Mouse (Mus musculus) MEL (cell line): ENCODE results near the gene Nup37. TPM values are rescaled to one million over a fixed set of nuclear protein-coding genes. Genes with fewer than 3 reads are reported as not detected.

ENCODE experiments used
- DNase-seq: peaks from one replicate; pipeline ENCODE4 v3.0.0; 2011; ENCODE audit warnings: low read depth, low spot score
- H3K27ac ChIP-seq: 2 replicates; pipeline ENCODE4 v1.5.1; 2012; ENCODE audit warnings: low read depth, mild to moderate bottlenecking, control low read depth, low read length, moderate library complexity; ENCODE audit not compliant: control insufficient read depth
- H3K27me3 ChIP-seq, 2 experiments: fragments of 150-350 bp in 1 of 2; sonication (generic) in 1 of 2; 2 replicates each; pipeline ENCODE4 v1.6.1; 2012; ENCODE audit warnings: low read length in 2 of 2, mild to moderate bottlenecking in 2 of 2, improper control_type of control experiment in 1 of 2, moderate library complexity in 1 of 2; ENCODE audit not compliant: insufficient read depth in 2 of 2, control insufficient read depth in 1 of 2
- H3K36me3 ChIP-seq, 2 experiments: 2 replicates each; pipeline ENCODE4 v1.6.1; 2012 to 2014; ENCODE audit warnings: low read length in 2 of 2, improper control_type of control experiment in 1 of 2, inconsistent platforms in 1 of 2, mild to moderate bottlenecking in 1 of 2; ENCODE audit not compliant: insufficient read depth in 2 of 2, control insufficient read depth in 1 of 2
- H3K4me1 ChIP-seq, 2 experiments: fragments of 150-350 bp in 1 of 2; sonication (generic) in 1 of 2; 2 replicates each; pipeline ENCODE4 v1.6.1; 2012; ENCODE audit warnings: low read length in 2 of 2, improper control_type of control experiment in 1 of 2, mild to moderate bottlenecking in 1 of 2; ENCODE audit not compliant: insufficient read depth in 2 of 2, control insufficient read depth in 1 of 2
- H3K4me3 ChIP-seq, 2 experiments: fragments of 150-350 bp in 1 of 2; sonication (generic) in 1 of 2; 2 replicates each; pipeline ENCODE4 v1.5.1; 2012; ENCODE audit warnings: low read depth in 2 of 2, low read length in 2 of 2, mild to moderate bottlenecking in 2 of 2, moderate library complexity in 2 of 2, control low read depth in 1 of 2, improper control_type of control experiment in 1 of 2; ENCODE audit not compliant: control insufficient read depth in 1 of 2, insufficient read depth in 1 of 2
- H3K79me2 ChIP-seq: 2 replicates; pipeline ENCODE4 v1.6.1; 2012; ENCODE audit warnings: mild to moderate bottlenecking, low read length, moderate library complexity; ENCODE audit not compliant: control insufficient read depth, poor library complexity, insufficient read depth
- H3K9ac ChIP-seq: 2 replicates; pipeline ENCODE4 v1.6.1; 2012; ENCODE audit warnings: low read depth, mild to moderate bottlenecking, control low read depth, low read length, moderate library complexity; ENCODE audit not compliant: control insufficient read depth, poor library complexity, severe bottlenecking
- H3K9me3 ChIP-seq: fragments of 150-350 bp; sonication (generic); replicated peaks from 2 replicates; pipeline ENCODE4 v1.6.1; 2012; ENCODE audit warnings: mild to moderate bottlenecking, low read length, improper control_type of control experiment, moderate library complexity; ENCODE audit not compliant: insufficient read depth
- BHLHE40 ChIP-seq: IDR thresholded peaks from 2 replicates; pipeline ENCODE4 v1.6.1; 2012; ENCODE audit warnings: low read depth, mild to moderate bottlenecking, inconsistent platforms, low read length, improper control_type of control experiment, borderline replicate concordance
- CHD2 ChIP-seq: IDR thresholded peaks from 2 replicates; pipeline ENCODE4 v1.6.1; 2011; ENCODE audit warnings: low read length, improper control_type of control experiment
- CTCF ChIP-seq, 3 experiments: IDR thresholded peaks in 2 of 3; conservative IDR thresholded peaks in 1 of 3; 2 replicates each; pipeline ENCODE4 v1.5.1; 2011 to 2012; ENCODE audit warnings: low read length in 3 of 3, low read depth in 2 of 3, mild to moderate bottlenecking in 2 of 3, improper control_type of control experiment in 1 of 3, inconsistent platforms in 1 of 3, mixed read lengths in 1 of 3, moderate library complexity in 1 of 3; ENCODE audit not compliant: control insufficient read depth in 1 of 3, insufficient read depth in 1 of 3, poor library complexity in 1 of 3, severe bottlenecking in 1 of 3
- HCFC1 ChIP-seq: IDR thresholded peaks from 2 replicates; pipeline ENCODE4 v1.6.1; 2012; ENCODE audit warnings: low read depth, mild to moderate bottlenecking, inconsistent platforms, low read length, improper control_type of control experiment, moderate library complexity
- MAFK ChIP-seq: IDR thresholded peaks from 2 replicates; pipeline ENCODE4 v1.6.1; 2011; ENCODE audit warnings: low read depth, mild to moderate bottlenecking, low read length, improper control_type of control experiment, borderline replicate concordance
- MXI1 ChIP-seq: IDR thresholded peaks from 2 replicates; pipeline ENCODE4 v1.6.1; 2011; ENCODE audit warnings: mild to moderate bottlenecking, low read depth, low read length, improper control_type of control experiment
- SIN3A ChIP-seq: IDR thresholded peaks from 2 replicates; pipeline ENCODE4 v1.6.1; 2012; ENCODE audit warnings: low read length, improper control_type of control experiment, inconsistent platforms
- UBTF ChIP-seq: IDR thresholded peaks from 2 replicates; pipeline ENCODE4 v1.6.1; 2012; ENCODE audit warnings: low read depth, mild to moderate bottlenecking, inconsistent platforms, low read length, improper control_type of control experiment, moderate library complexity, borderline replicate concordance; ENCODE audit not compliant: insufficient read depth
- ZMIZ1 ChIP-seq: IDR thresholded peaks from 2 replicates; pipeline ENCODE4 v1.6.1; 2012; ENCODE audit warnings: low read depth, mild to moderate bottlenecking, inconsistent platforms, low read length, improper control_type of control experiment, moderate library complexity
- polyA plus RNA-seq, 2 experiments: library from polyadenylated mRNA; stranded (reverse) in 1 of 2; unstranded in 1 of 2; fragments of >175 nt in 1 of 2; fragments of >200 nt in 1 of 2; gene quantifications; 2 replicates each; pipeline versions ENCODE4 v1.2.1 to v1.2.4; 2012; ENCODE audit warnings: low replicate concordance in 2 of 2, low read depth in 1 of 2; ENCODE audit not compliant: insufficient read length in 2 of 2, insufficient read depth in 1 of 2, missing spikeins in 1 of 2
- total RNA-seq: library from RNA; depleted of rRNA; stranded (reverse); fragments of 300-350 nt; gene quantifications from 2 replicates; pipeline ENCODE4 v1.2.3, GENCODE M21; 2012; rRNA removed

The Nup37 gene
- total and polyA plus RNA-seq, 3 experiments = 85.4 to 193 (median 118) TPM

DNA sequence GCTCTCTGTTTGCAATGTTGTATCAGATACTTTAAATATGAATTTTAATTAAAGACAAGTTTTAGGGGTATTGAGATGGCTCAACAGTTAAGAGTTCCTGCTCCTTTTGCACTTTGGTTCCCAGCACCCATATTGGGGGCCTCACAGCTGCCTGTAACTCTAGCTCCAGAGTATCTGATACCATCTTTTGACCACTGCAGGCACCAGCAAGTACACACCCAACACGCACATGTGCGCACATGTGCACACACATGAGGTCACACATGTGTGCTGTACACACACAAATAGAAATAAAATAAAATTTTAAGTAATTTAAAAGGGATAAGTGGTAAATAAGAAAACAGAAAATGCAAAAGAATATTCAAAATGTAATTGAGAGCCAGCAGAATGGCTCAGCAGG, 81.2 kb downstream of the Nup37 start:
- TF ChIP-seq BHLHE40 = no peak
- no peak for TF ChIP-seq MXI1
- TF ChIP-seq HCFC1 = no peak
- TF ChIP-seq UBTF = no peak
- TF ChIP-seq CTCF (IDR thresholded peaks at IDR 0.05 in 2 of 3, conservative IDR thresholded peaks at IDR 0.05 in 1 of 3; ENCODE audit: control insufficient read depth in 1 of 3, insufficient read depth in 1 of 3, low read depth in 2 of 3, low read length in 3 of 3, poor library complexity in 1 of 3, severe bottlenecking in 1 of 3) = no peak
- TF ChIP-seq ZMIZ1 = no peak
- no peak for TF ChIP-seq CHD2
- no peak for TF ChIP-seq SIN3A
- TF ChIP-seq MAFK = no peak
- Histone ChIP-seq H3K4me3 (no peak overlapping the region), H3K36me3 (no peaks in the 10 kb centered on the region), H3K27me3 (no peaks in the 10 kb centered on the region), H3K27ac (no peak overlapping the region), H3K4me1 (no peaks in the 10 kb centered on the region), H3K9ac (no peak overlapping the region), H3K9me3 (no peaks in the 10 kb centered on the region), H3K79me2 (no peaks in the 10 kb centered on the region)
- no peak for DNase-seq

Other genes with a start within 250 kb of the Nup37 start
- 0.23 TPM in 1 of 2 replicates, not detected in the other for gene Pmch, start 55.9 kb upstream of the Nup37 start, total RNA-seq
- gene Pmch, start 55.9 kb upstream of the Nup37 start, polyA plus RNA-seq = 1 to 10 TPM in 1 of 2 experiments, not detected in 1; 1.8 TPM
- 17.6 and 19.0 TPM in 2 replicates for gene Parpbp, start 51 bp upstream of the Nup37 start, total RNA-seq
- 10 to 100 TPM in 1 of 2 experiments, not detected in 1; 14.6 TPM for gene Parpbp, start 51 bp upstream of the Nup37 start, polyA plus RNA-seq
- 35.5 and 40.2 TPM in 2 replicates for gene Washc3, start 54.1 kb downstream of the Nup37 start, total RNA-seq
- gene Washc3, start 54.1 kb downstream of the Nup37 start, polyA plus RNA-seq = 10 to 100 TPM in 1 of 2 experiments, not detected in 1; 41.4 TPM
- not detected in 2 replicates for gene Dram1, start 232.1 kb downstream of the Nup37 start, total RNA-seq
- under 1 TPM in 1 of 2 experiments, not detected in 1; 0.17 TPM for gene Dram1, start 232.1 kb downstream of the Nup37 start, polyA plus RNA-seq
- gene Gnptab, start 232.1 kb downstream of the Nup37 start, total RNA-seq = 14.2 and 15.1 TPM in 2 replicates
- 10 to 100 TPM in 1 of 2 experiments, not detected in 1; 24.1 TPM for gene Gnptab, start 232.1 kb downstream of the Nup37 start, polyA plus RNA-seq